Mouse (Mus musculus): Measurements from ENCODE around the gene Igf2r. TPM values are rescaled to one million over a fixed set of nuclear protein-coding genes. Genes with fewer than 3 reads are reported as not detected.

Gene Igf2r
- 10 to 100 TPM; 44.6 to 45.8 TPM for total RNA-seq (2021)
- long read RNA-seq, experiment 1, partial matches to known transcripts = 3 of 20 reads
- long read RNA-seq, experiment 1, other reads (novel, unspliced or antisense) = 17 of 20 reads
- long read RNA-seq, experiment 2, full-length matches to known transcripts = 4 of 15 reads
- long read RNA-seq, experiment 2, partial matches to known transcripts = 10 of 15 reads
- long read RNA-seq, experiment 2, other reads (novel, unspliced or antisense) = 1 of 15 reads

GRCm38 (mm10) chr17:12769380-12769921, at the start of gene Igf2r:
TSS of gene Igf2r (minus strand) at chr17:12769664.
- DNase-seq = peak; percentile 83

GRCm38 (mm10) chr17:12815885-12816284, 46.4 kb upstream of the Igf2r start:
- no peak for DNase-seq

GRCm38 (mm10) chr17:12814502-12814901, 45.0 kb upstream of the Igf2r start:
- peak; percentile 0 for DNase-seq

GRCm38 (mm10) chr17:12810973-12811303, 41.5 kb upstream of the Igf2r start:
- no peak for DNase-seq

- peak; percentile 57 for DNase-seq
Observed at GRCm38 (mm10) chr17:12810103-12810972, 40.9 kb upstream of the Igf2r start.

GRCm38 (mm10) chr17:12808851-12809250, 39.4 kb upstream of the Igf2r start:
- DNase-seq = peak; percentile 2

- peak; percentile 1 for DNase-seq
Observed at GRCm38 (mm10) chr17:12804584-12805445, 35.4 kb upstream of the Igf2r start.

GRCm38 (mm10) chr17:12801861-12802540, 32.5 kb upstream of the Igf2r start:
- DNase-seq = no peak

GRCm38 (mm10) chr17:12799368-12800275, 30.2 kb upstream of the Igf2r start:
- peak; percentile 1 for DNase-seq

- no peak for DNase-seq
Observed at GRCm38 (mm10) chr17:12798571-12798970, 29.1 kb upstream of the Igf2r start.

- DNase-seq = no peak
Observed at GRCm38 (mm10) chr17:12797427-12798029, 28.1 kb upstream of the Igf2r start.

GRCm38 (mm10) chr17:12796633-12797032, 27.2 kb upstream of the Igf2r start:
- no peak for DNase-seq

- DNase-seq = peak; percentile 82
Observed at GRCm38 (mm10) chr17:12793660-12794406, 24.4 kb upstream of the Igf2r start.

GRCm38 (mm10) chr17:12792422-12793206, 23.1 kb upstream of the Igf2r start:
- DNase-seq = peak; percentile 75

- peak; percentile 55 for DNase-seq
Observed at GRCm38 (mm10) chr17:12791420-12791819, 22.0 kb upstream of the Igf2r start.

- no peak for DNase-seq
Observed at GRCm38 (mm10) chr17:12791079-12791406, 21.6 kb upstream of the Igf2r start.

- no peak for DNase-seq
Observed at GRCm38 (mm10) chr17:12790353-12791078, 21.1 kb upstream of the Igf2r start.
